Mouse (Mus musculus) limb, embryonic 12.5 days (tissue): Measurements from ENCODE around the gene Hpd. TPM values are rescaled to one million over a fixed set of nuclear protein-coding genes. Genes with fewer than 3 reads are reported as not detected.

Source experiments
- ATAC-seq: fragments of 200-750 bp; cut with Nextera tagmentation; 2 replicates; pipeline ENCODE4 v1.8.0; 2017; ENCODE audit warnings: low read depth, moderate TSS enrichment; ENCODE audit not compliant: insufficient number of reproducible peaks, insufficient read depth, low FRiP score, low TSS enrichment
- H3K27ac ChIP-seq: fragments of 300-500 bp; sonication (generic); 2 replicates; pipeline ENCODE4 v1.5.1; 2016; ENCODE audit warnings: mild to moderate bottlenecking, moderate library complexity
- H3K27me3 ChIP-seq: fragments of 300-500 bp; sonication (generic); 2 replicates; pipeline ENCODE4 v1.6.1; 2016; ENCODE audit warnings: mild to moderate bottlenecking, moderate library complexity
- H3K36me3 ChIP-seq: fragments of 300-500 bp; sonication (generic); 2 replicates; pipeline ENCODE4 v1.6.1; 2016; ENCODE audit warnings: mild to moderate bottlenecking, moderate library complexity
- H3K4me1 ChIP-seq: fragments of 300-500 bp; sonication (generic); replicated peaks from 2 replicates; pipeline ENCODE4 v1.6.1; 2016
- H3K4me2 ChIP-seq: fragments of 300-500 bp; sonication (generic); 2 replicates; pipeline ENCODE4 v1.6.1; 2016; ENCODE audit warnings: mild to moderate bottlenecking, moderate library complexity
- H3K4me3 ChIP-seq: fragments of 300-500 bp; sonication (generic); replicated peaks from 2 replicates; pipeline ENCODE4 v1.5.1; 2016; ENCODE audit warnings: mild to moderate bottlenecking
- H3K9ac ChIP-seq: fragments of 300-500 bp; sonication (generic); replicated peaks from 2 replicates; pipeline ENCODE4 v1.6.1; 2016; ENCODE audit warnings: mild to moderate bottlenecking, moderate library complexity
- H3K9me3 ChIP-seq: fragments of 300-500 bp; sonication (generic); 2 replicates; pipeline ENCODE4 v1.6.1; 2016; ENCODE audit warnings: mild to moderate bottlenecking, moderate library complexity
- WGBS: fragments of 180-500 bp; shearing (Covaris S2); methylation state at CpG from one replicate; pipeline ENCODE4 v1.1.7; 2016; 5-methylcytosine and 5-hydroxymethylcytosine counted together
- polyA plus RNA-seq: library from polyadenylated mRNA; unstranded; fragments of >200 nt; fragmentation: Nextera tagmentation; extraction: Ambion mirVana; gene quantifications from 2 replicates; pipeline ENCODE4 v1.2.1, GENCODE M21; 2016

Hpd gene
- polyA plus RNA-seq, 1 experiment from 2014 or later = not detected

GRCm38 (mm10) chr5:123125105-123125504 is 57.4 kb downstream of the Hpd start:
- Histone ChIP-seq H3K4me1 (0 out of 2 replicates have a peak, but pooled peaks cover 3% of the 10 kb centered on the region), H3K27ac (no peak overlapping the region), H3K36me3 (peaks cover 58% of the 10 kb centered on the region), H3K27me3 (no peaks in the 10 kb centered on the region), H3K9me3 (peaks cover 5% of the 10 kb centered on the region; the same call in 1 of the 2 replicates), H3K9ac (no peak overlapping the region), H3K4me3 (no peak overlapping the region), H3K4me2 (no peak overlapping the region)
- no peak for ATAC-seq
- 80% methylated on average over 6 of the region's 6 CpGs for WGBS

- no peak overlapping the region for H3K9ac ChIP-seq
- WGBS = 92% methylated on average over 4 of the region's 4 CpGs
- peaks cover 5% of the 10 kb centered on the region; the same call in 1 of the 2 replicates for H3K9me3 ChIP-seq
- 0 out of 2 replicates have a peak, but pooled peaks cover 3% of the 10 kb centered on the region for H3K4me1 ChIP-seq
- H3K27ac ChIP-seq = no peak overlapping the region
- no peak overlapping the region for H3K4me2 ChIP-seq
- no peak overlapping the region for H3K4me3 ChIP-seq
- no peaks in the 10 kb centered on the region for H3K27me3 ChIP-seq
- no peak for ATAC-seq
- peaks cover 45% of the 10 kb centered on the region for H3K36me3 ChIP-seq
These were observed 60.3 kb downstream of the Hpd start for GRCm38 (mm10) chr5:123122181-123122580.

Other genes with a start within 250 kb of the Hpd start
- gene Kdm2b, start 192.9 kb downstream of the Hpd start, polyA plus RNA-seq = 85.5 and 87.7 TPM in 2 replicates
- 14.3 and 14.6 TPM in 2 replicates for gene Orai1, start 167.7 kb downstream of the Hpd start, polyA plus RNA-seq
- not detected in 2 replicates for gene Morn3, start 135.7 kb downstream of the Hpd start, polyA plus RNA-seq
- 14.1 and 15.9 TPM in 2 replicates for gene Tmem120b, start 114.3 kb downstream of the Hpd start, polyA plus RNA-seq
- gene Rhof, start 50.0 kb downstream of the Hpd start, polyA plus RNA-seq = 2.9 and 3.0 TPM in 2 replicates
- gene Setd1b, start 40.5 kb downstream of the Hpd start, polyA plus RNA-seq = 10.9 and 11.4 TPM in 2 replicates
- gene Psmd9, start 13.3 kb downstream of the Hpd start, polyA plus RNA-seq = 89.3 and 91.0 TPM in 2 replicates
- 0.44 TPM in 2 replicates for gene Wdr66, start 69.4 kb upstream of the Hpd start, polyA plus RNA-seq
- 43.4 and 45.7 TPM in 2 replicates for gene Bcl7a, start 161.1 kb upstream of the Hpd start, polyA plus RNA-seq
- 12.8 and 15.3 TPM in 2 replicates for gene Mlxip, start 212.1 kb upstream of the Hpd start, polyA plus RNA-seq